Mouse (Mus musculus) urinary bladder, postnatal 36 days (tissue): Measurements from ENCODE around the gene Cilp.
"Not testable (repeated sequence)": the region's sequence is repeated elsewhere in the genome, so short reads cannot be mapped to it uniquely, and the experiment has no call there.

Experiments used
- DNase-seq, 2 experiments: peaks; one replicate each; pipeline ENCODE4 v3.0.0; 2022; ENCODE audit warnings: low spot score in 2 of 2, mixed read lengths in 1 of 2

Gene Cilp

GRCm38 (mm10) chr9:65264959-65265358 is at the start of gene Cilp:
TSS of gene Cilp (plus strand) at chr9:65265180.
- no peak for DNase-seq

- no peak for DNase-seq
Observed at GRCm38 (mm10) chr9:65215494-65216126, 49.4 kb upstream of the Cilp start.

DNA sequence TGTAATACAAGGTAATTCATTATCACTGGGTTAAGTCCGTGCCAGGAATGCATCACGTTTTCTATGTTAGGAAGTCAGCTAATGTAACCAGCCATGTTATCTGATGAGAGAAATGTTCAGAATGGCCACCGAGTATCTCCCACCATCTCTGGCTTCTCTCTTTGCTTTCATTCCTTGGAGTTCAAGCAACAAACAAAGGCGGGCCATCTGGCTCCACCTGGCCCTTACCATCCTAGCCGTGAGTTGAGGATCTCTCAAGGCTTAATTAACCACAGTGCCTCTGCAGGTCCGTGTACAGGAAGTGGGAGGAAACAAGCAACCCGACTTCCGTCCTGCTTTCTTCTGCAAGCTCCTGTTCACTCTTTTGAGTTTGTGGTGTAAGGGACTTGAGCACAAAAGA is 48.0 kb upstream of the Cilp start:
- DNase-seq, result no peak

- DNase-seq, result no peak
Observed at GRCm38 (mm10) chr9:65217661-65218060, 47.3 kb upstream of the Cilp start.

GRCm38 (mm10) chr9:65218916-65219315 is 46.1 kb upstream of the Cilp start:
- DNase-seq, result no peak

DNA sequence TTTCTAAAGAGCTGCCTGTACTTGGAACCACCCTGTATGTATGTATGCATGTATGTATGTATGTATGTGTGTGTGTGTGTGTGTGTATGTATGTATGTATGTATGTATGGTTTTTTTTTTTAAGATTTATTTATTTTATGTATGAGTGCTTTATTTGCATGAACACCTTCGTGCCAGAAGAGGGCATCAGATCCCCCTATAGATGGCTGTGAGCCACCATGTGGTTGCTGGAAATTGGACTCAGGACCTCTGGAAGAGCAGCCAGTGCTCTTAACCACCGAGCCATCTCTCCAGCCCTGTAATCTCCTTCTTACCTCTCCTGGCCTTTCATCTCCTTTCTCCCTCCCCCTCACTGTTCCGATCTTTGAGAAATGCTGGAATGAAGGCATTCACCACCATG is 44.6 kb upstream of the Cilp start:
- not testable (repeated sequence) for DNase-seq

DNA sequence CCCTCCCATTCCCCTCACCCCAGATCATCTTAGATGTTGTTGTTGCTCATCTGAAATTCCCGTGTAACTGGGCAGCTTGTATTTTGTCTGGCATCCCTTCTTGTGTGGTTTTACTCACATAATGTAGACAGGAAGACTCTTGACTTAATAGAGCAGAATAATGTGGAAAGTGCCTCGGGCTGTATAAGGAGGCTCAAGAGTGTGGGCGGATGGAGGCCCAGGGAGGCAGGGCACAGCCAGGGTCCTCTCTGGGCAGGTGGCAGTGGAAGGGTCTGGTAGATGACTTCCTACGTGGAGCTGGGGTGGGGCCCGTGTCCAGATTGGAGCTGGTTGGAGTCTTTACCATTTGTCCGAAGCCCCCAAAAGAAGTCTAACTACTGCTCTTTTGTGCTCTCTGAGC is 41.1 kb upstream of the Cilp start:
- DNase-seq, result no peak

GRCm38 (mm10) chr9:65225795-65226194 is 39.2 kb upstream of the Cilp start:
- no peak for DNase-seq

GRCm38 (mm10) chr9:65230250-65230649 is 34.7 kb upstream of the Cilp start:
- DNase-seq, result no peak

DNA sequence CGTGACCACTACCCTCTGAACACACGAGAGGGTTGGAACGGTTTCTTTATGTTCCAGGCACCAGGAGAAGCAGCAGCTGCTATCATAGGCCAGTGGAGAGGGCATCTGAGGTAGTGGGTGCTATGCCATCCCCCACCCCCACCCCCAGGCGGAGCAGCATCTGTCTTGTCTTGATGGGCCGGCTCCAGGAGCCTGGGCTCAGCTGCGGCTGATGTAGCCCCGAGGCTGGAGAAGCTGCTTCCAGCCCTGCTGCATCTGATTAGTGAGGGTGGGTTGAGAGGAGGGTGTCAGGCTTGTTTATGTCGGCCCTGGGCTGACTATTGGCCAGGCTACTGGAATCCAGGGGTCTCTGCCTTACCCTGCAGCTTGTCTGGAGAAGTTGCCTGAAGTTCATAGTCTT is 33.7 kb upstream of the Cilp start:
- no peak for DNase-seq

- DNase-seq, result no peak
Observed at GRCm38 (mm10) chr9:65233243-65233985, 31.6 kb upstream of the Cilp start.

DNA sequence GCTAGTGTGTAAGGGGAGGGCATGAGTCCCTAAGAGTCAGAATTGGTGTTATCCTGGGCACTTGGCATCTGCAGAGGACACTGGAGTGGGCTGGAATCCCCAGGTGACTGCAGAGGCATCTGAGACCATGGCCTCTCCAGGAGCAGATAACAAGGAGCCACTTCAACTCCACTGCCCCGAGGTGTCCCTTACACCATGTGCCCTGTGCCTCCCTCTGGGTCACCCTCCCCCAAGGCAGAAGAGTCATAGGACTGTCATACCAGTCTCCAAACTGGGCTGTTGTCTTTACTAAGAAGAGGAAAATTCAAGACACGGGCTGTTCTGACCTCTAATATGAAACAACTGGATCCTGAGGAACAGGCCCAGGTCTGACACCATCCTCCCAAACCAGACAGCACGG is 30.2 kb upstream of the Cilp start:
- DNase-seq, result no peak

- DNase-seq, result no peak
Observed at GRCm38 (mm10) chr9:65235601-65236000, 29.4 kb upstream of the Cilp start.

- peak in 1 of 2 experiments; percentile 42 for DNase-seq
Observed at GRCm38 (mm10) chr9:65237616-65238015, 27.4 kb upstream of the Cilp start.

- peak in 1 of 2 experiments; percentile 53 for DNase-seq
Observed at GRCm38 (mm10) chr9:65238191-65238760, 26.7 kb upstream of the Cilp start.

DNA sequence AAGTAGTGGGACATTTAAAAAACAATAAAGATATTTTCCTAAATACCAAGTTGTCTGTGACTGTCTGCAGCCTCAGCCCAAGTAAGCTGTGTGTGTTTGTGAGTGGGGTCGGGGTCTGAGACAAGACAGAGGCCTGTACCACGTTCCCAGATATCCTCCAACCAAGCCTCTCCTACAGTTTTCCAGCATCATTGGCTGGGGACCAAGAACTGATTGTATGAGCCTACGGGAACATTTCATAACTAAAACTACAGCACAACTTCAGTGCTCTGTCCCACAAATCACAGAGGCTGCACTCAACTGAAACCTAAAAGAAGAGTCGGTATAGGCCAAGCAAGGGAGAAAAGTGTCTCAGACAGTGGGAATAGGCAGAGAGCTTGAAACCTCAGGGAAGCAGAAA is 25.8 kb upstream of the Cilp start:
- no peak for DNase-seq

GRCm38 (mm10) chr9:65239731-65240130 is 25.2 kb upstream of the Cilp start:
- no peak for DNase-seq

GRCm38 (mm10) chr9:65240587-65240986 is 24.4 kb upstream of the Cilp start:
- DNase-seq, result no peak

GRCm38 (mm10) chr9:65241973-65242372 is 23.0 kb upstream of the Cilp start:
- DNase-seq, result no peak

DNA sequence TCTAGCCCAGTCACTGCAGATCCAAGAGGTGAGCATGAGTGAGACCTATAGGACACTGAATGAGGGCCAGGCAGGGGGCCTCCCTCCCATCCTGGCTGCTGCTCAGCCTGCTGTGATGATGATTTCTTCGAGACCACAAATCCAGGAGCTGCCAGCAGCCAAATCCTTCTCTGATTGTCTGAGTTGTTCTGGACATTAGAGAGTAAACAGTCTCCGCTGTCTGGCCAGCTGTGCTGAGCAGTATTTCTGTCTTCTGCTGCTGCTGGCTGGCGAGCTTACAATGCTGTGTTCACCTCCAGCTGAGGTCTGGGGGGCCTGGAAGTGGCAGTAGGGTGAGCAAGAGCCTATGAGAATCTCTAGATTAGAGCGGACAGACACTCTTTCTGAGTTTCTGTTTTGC is 21.7 kb upstream of the Cilp start:
- DNase-seq, result no peak

GRCm38 (mm10) chr9:65244036-65244806 is 20.8 kb upstream of the Cilp start:
- DNase-seq, result no peak
